Mouse (Mus musculus): ENCODE results near the gene Zfp318. TPM values are rescaled to one million over a fixed set of nuclear protein-coding genes. Genes with fewer than 3 reads are reported as not detected.

The Zfp318 gene
- polyA plus RNA-seq (2012; rRNA removed) (1.1 and 2.1 TPM in 2 replicates), polyA plus RNA-seq (2014; fragmentation: Nextera tagmentation; extraction: Ambion mirVana) (1.5 and 1.9 TPM in 2 replicates)

GRCm38 (mm10) chr17:46383294-46384060 is at the start of gene Zfp318:
TSS of gene Zfp318 (plus strand) at chr17:46383731.
- DNase-seq (ENCODE audit: low read depth in 3 of 3, low spot score in 3 of 3): peak; percentile 83 to 87 (median 85)
- Histone ChIP-seq H3K4me1 (replicated peaks; ENCODE audit: control insufficient read depth in 2 of 2, insufficient read depth in 2 of 2, low read length in 1 of 2) (peaks cover 2 to 9% of the 10 kb centered on the region in 2 experiments; a peak in 3 of 4 replicates), H3K9me3 (ENCODE audit: control insufficient read depth, low read length) (no peaks in the 10 kb centered on the region), H3K27me3 (ENCODE audit: control insufficient read depth, insufficient read depth, low read length) (peaks cover 9% of the 10 kb centered on the region), H3K4me2 (ENCODE audit: low read depth) (peak within 1 kb of the TSS; percentile 97), H3K9ac (replicated peaks) (peak within 1 kb of the TSS; percentile 84), H3K4me3 (ENCODE audit: insufficient read depth in 1 of 2, low read depth in 2 of 2, low read length in 2 of 2) (peak within 1 kb of the TSS; percentile 66 to 72), H3K36me3 (replicated peaks; ENCODE audit: control insufficient read depth, insufficient read depth, low read depth) (no peaks in the 10 kb centered on the region), H3K27ac (no peak within 1 kb of the TSS; the same call in 1 of the 2 replicates)
- TF ChIP-seq CTCF (IDR thresholded peaks at IDR 0.05; ENCODE audit: low read depth): no peak
- TF ChIP-seq EP300 (IDR thresholded peaks at IDR 0.05; ENCODE audit: low read depth): no peak
- peak; percentile 98 for ATAC-seq (ENCODE audit: insufficient read depth)
- under 1% methylated on average over 61 of the region's 105 CpGs for WGBS (ENCODE audit: insufficient replicate concordance)

GRCm38 (mm10) chr17:46336475-46336874 is 47.1 kb upstream of the Zfp318 start:
- Histone ChIP-seq H3K4me2 (ENCODE audit: low read depth) (no peak overlapping the region), H3K9me3 (ENCODE audit: control insufficient read depth, low read length) (no peaks in the 10 kb centered on the region), H3K36me3 (replicated peaks; ENCODE audit: control insufficient read depth, insufficient read depth, low read depth) (no peaks in the 10 kb centered on the region), H3K4me1 (replicated peaks; ENCODE audit: control insufficient read depth in 2 of 2, insufficient read depth in 2 of 2, low read length in 1 of 2) (peaks cover 2 to 9% of the 10 kb centered on the region in 2 experiments), H3K27ac (no peak overlapping the region), H3K27me3 (ENCODE audit: control insufficient read depth, insufficient read depth, low read length) (no peaks in the 10 kb centered on the region), H3K4me3 (ENCODE audit: insufficient read depth in 1 of 2, low read depth in 2 of 2, low read length in 2 of 2) (no peak overlapping the region), H3K9ac (replicated peaks) (no peak overlapping the region)
- WGBS (ENCODE audit: insufficient replicate concordance): 13% methylated on average over 5 of the region's 5 CpGs
- DNase-seq (ENCODE audit: low read depth in 3 of 3, low spot score in 3 of 3) (no peak), ATAC-seq (ENCODE audit: insufficient read depth) (no peak)
- TF ChIP-seq CTCF (IDR thresholded peaks at IDR 0.05; ENCODE audit: low read depth): peak; percentile 70
- TF ChIP-seq EP300 (IDR thresholded peaks at IDR 0.05; ENCODE audit: low read depth): no peak

DNA sequence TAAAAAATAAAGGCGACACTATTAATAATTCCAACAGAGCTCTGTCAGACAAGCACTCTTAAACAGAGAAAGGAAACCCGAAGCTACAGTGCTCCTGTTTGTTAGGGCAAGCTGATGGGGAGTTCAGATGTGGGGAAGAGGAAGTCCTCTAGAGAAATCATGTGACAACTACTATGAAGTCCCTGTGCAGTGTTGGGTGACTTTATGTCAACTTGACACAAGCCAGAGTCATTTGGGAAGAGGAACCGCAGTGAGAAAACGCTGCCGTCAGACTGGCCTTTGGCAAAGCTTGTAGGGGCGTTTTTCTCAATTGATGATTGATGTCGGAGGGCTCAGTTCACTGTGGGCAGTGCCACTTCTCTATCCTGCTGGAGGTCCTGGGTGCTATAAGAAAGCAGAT is 42.3 kb upstream of the Zfp318 start:
- DNase-seq (ENCODE audit: low read depth in 3 of 3, low spot score in 3 of 3): no peak
- no peak for ATAC-seq (ENCODE audit: insufficient read depth)
- no peak overlapping the region for H3K4me3 ChIP-seq (ENCODE audit: insufficient read depth in 1 of 2, low read depth in 2 of 2, low read length in 2 of 2)
- no peaks in the 10 kb centered on the region for H3K27me3 ChIP-seq (ENCODE audit: control insufficient read depth, insufficient read depth, low read length)
- WGBS (ENCODE audit: insufficient replicate concordance): 24% methylated on average over 7 of the region's 7 CpGs
- no peaks in the 10 kb centered on the region for H3K4me1 ChIP-seq (replicated peaks; ENCODE audit: control insufficient read depth in 2 of 2, insufficient read depth in 2 of 2, low read length in 1 of 2)
- no peak for TF ChIP-seq EP300 (IDR thresholded peaks at IDR 0.05; ENCODE audit: low read depth)
- no peak for TF ChIP-seq CTCF (IDR thresholded peaks at IDR 0.05; ENCODE audit: low read depth)
- H3K9me3 ChIP-seq (ENCODE audit: control insufficient read depth, low read length): peaks cover 3% of the 10 kb centered on the region
- H3K9ac ChIP-seq (replicated peaks): no peak overlapping the region
- no peak overlapping the region for H3K27ac ChIP-seq
- no peak overlapping the region for H3K4me2 ChIP-seq (ENCODE audit: low read depth)
- H3K36me3 ChIP-seq (replicated peaks; ENCODE audit: control insufficient read depth, insufficient read depth, low read depth): no peaks in the 10 kb centered on the region

GRCm38 (mm10) chr17:46351026-46351700 is 32.4 kb upstream of the Zfp318 start:
- no peak for DNase-seq (ENCODE audit: low read depth in 3 of 3, low spot score in 3 of 3)
- Histone ChIP-seq H3K27me3 (ENCODE audit: control insufficient read depth, insufficient read depth, low read length) (no peaks in the 10 kb centered on the region), H3K4me3 (ENCODE audit: insufficient read depth in 1 of 2, low read depth in 2 of 2, low read length in 2 of 2) (no peak overlapping the region), H3K9ac (replicated peaks) (no peak overlapping the region), H3K36me3 (replicated peaks; ENCODE audit: control insufficient read depth, insufficient read depth, low read depth) (no peaks in the 10 kb centered on the region), H3K9me3 (ENCODE audit: control insufficient read depth, low read length) (no peaks in the 10 kb centered on the region; the same call in 1 of the 2 replicates), H3K4me1 (replicated peaks; ENCODE audit: control insufficient read depth in 2 of 2, insufficient read depth in 2 of 2, low read length in 1 of 2) (no peaks in the 10 kb centered on the region), H3K27ac (no peak overlapping the region), H3K4me2 (ENCODE audit: low read depth) (no peak overlapping the region)
- WGBS (ENCODE audit: insufficient replicate concordance): 67% methylated on average over 8 of the region's 8 CpGs
- ATAC-seq (ENCODE audit: insufficient read depth): no peak
- TF ChIP-seq CTCF (IDR thresholded peaks at IDR 0.05; ENCODE audit: low read depth): no peak
- TF ChIP-seq EP300 (IDR thresholded peaks at IDR 0.05; ENCODE audit: low read depth): no peak

DNA sequence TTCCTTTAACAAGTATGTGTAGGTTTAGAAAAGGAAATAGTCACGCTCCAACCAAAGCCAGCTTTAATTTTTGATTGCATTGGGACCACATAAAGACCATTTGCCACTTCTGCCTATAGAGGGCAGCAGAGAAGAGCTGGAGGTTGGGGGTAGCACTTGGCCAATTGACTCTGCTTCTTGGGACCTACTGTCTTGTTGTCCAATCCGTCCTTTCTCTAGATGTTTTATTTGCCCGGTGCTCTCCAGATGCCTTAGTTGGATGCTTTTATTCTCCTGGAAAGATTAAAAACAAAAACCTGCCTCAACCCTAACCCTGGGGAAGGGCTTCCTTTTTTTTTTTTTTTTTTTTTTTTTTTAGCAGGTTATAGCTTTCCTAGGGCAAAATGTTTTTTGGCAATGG is 11.7 kb upstream of the Zfp318 start:
- H3K9ac ChIP-seq (replicated peaks): no peak overlapping the region
- no peak for TF ChIP-seq EP300 (IDR thresholded peaks at IDR 0.05; ENCODE audit: low read depth)
- TF ChIP-seq CTCF (IDR thresholded peaks at IDR 0.05; ENCODE audit: low read depth): peak; percentile 73
- H3K27me3 ChIP-seq (ENCODE audit: control insufficient read depth, insufficient read depth, low read length): no peaks in the 10 kb centered on the region
- H3K27ac ChIP-seq: no peak overlapping the region
- no peaks in the 10 kb centered on the region for H3K9me3 ChIP-seq (ENCODE audit: control insufficient read depth, low read length)
- H3K4me3 ChIP-seq (ENCODE audit: insufficient read depth in 1 of 2, low read depth in 2 of 2, low read length in 2 of 2): no peak overlapping the region
- no peaks in the 10 kb centered on the region for H3K36me3 ChIP-seq (replicated peaks; ENCODE audit: control insufficient read depth, insufficient read depth, low read depth)
- H3K4me1 ChIP-seq (replicated peaks; ENCODE audit: control insufficient read depth in 2 of 2, insufficient read depth in 2 of 2, low read length in 1 of 2): no peaks in the 10 kb centered on the region
- ATAC-seq (ENCODE audit: insufficient read depth): no peak
- peak in 1 of 3 experiments; percentile 22 for DNase-seq (ENCODE audit: low read depth in 3 of 3, low spot score in 3 of 3)
- 36% methylated on average over 3 of the region's 3 CpGs for whole genome bisulfite sequencing (ENCODE audit: insufficient replicate concordance)
- no peak overlapping the region for H3K4me2 ChIP-seq (ENCODE audit: low read depth)

All from liver, embryonic 14.5 days (tissue).